Mouse (Mus musculus): Measurements from ENCODE around the gene Rgs10. TPM values are rescaled to one million over a fixed set of nuclear protein-coding genes. Genes with fewer than 3 reads are reported as not detected.

Rgs10 gene
- total RNA-seq (2022), result 1 to 10 TPM in 2 of 4 experiments, under 1 TPM in 2; 0.77 to 4.1 (median 1.3) TPM

GRCm38 (mm10) chr7:128417930-128418779, at the start of gene Rgs10:
Gene Rgs10 (minus strand): TSS chr7:128418758.
- DNase-seq (ENCODE audit: low spot score in 2 of 2), result peak; percentile 12 to 28

GRCm38 (mm10) chr7:128462406-128462805, 43.8 kb upstream of the Rgs10 start:
- DNase-seq (ENCODE audit: low spot score in 2 of 2), result no peak

GRCm38 (mm10) chr7:128461285-128462215, 43.0 kb upstream of the Rgs10 start, which contains the start of gene Tial1:
Gene Tial1 (minus strand): TSS chr7:128461717.
- peak; percentile 99 for DNase-seq (ENCODE audit: low spot score in 2 of 2)

- no peak for DNase-seq (ENCODE audit: low spot score in 2 of 2)
These were observed 42.3 kb upstream of the Rgs10 start for GRCm38 (mm10) chr7:128460865-128461228.

- DNase-seq (ENCODE audit: low spot score in 2 of 2), result no peak
These were observed 41.7 kb upstream of the Rgs10 start for GRCm38 (mm10) chr7:128460131-128460864.

- DNase-seq (ENCODE audit: low spot score in 2 of 2), result no peak
These were observed 41.2 kb upstream of the Rgs10 start for GRCm38 (mm10) chr7:128459791-128460130.

- DNase-seq (ENCODE audit: low spot score in 2 of 2), result no peak
These were observed 39.5 kb upstream of the Rgs10 start for GRCm38 (mm10) chr7:128458011-128458410.

- no peak for DNase-seq (ENCODE audit: low spot score in 2 of 2)
These were observed 34.2 kb upstream of the Rgs10 start for GRCm38 (mm10) chr7:128452731-128453130.

GRCm38 (mm10) chr7:128440584-128440983, 22.0 kb upstream of the Rgs10 start:
- no peak for DNase-seq (ENCODE audit: low spot score in 2 of 2)

GRCm38 (mm10) chr7:128439251-128439650, 20.7 kb upstream of the Rgs10 start:
- no peak for DNase-seq (ENCODE audit: low spot score in 2 of 2)

GRCm38 (mm10) chr7:128438131-128438530, 19.6 kb upstream of the Rgs10 start:
- DNase-seq (ENCODE audit: low spot score in 2 of 2), result no peak

- DNase-seq (ENCODE audit: low spot score in 2 of 2), result no peak
These were observed 14.7 kb upstream of the Rgs10 start for GRCm38 (mm10) chr7:128433213-128433612.

- DNase-seq (ENCODE audit: low spot score in 2 of 2), result no peak
These were observed 14.0 kb upstream of the Rgs10 start for GRCm38 (mm10) chr7:128432574-128432973.

- no peak for DNase-seq (ENCODE audit: low spot score in 2 of 2)
These were observed 3.9 kb upstream of the Rgs10 start for GRCm38 (mm10) chr7:128422491-128422890.

GRCm38 (mm10) chr7:128421701-128422100, 3.1 kb upstream of the Rgs10 start:
- no peak for DNase-seq (ENCODE audit: low spot score in 2 of 2)

- no peak for DNase-seq (ENCODE audit: low spot score in 2 of 2)
These were observed 1.1 kb upstream of the Rgs10 start for GRCm38 (mm10) chr7:128419690-128420089.

- no peak for DNase-seq (ENCODE audit: low spot score in 2 of 2)
These were observed 1.2 kb downstream of the Rgs10 start for GRCm38 (mm10) chr7:128417226-128417929.

- DNase-seq (ENCODE audit: low spot score in 2 of 2), result no peak
These were observed 1.9 kb downstream of the Rgs10 start for GRCm38 (mm10) chr7:128416664-128417063.

GRCm38 (mm10) chr7:128414433-128414832, 4.1 kb downstream of the Rgs10 start:
- no peak for DNase-seq (ENCODE audit: low spot score in 2 of 2)

- DNase-seq (ENCODE audit: low spot score in 2 of 2), result no peak
These were observed 6.3 kb downstream of the Rgs10 start for GRCm38 (mm10) chr7:128412071-128412833.

All from gastrocnemius, adult 8-10 months (tissue).